Mouse (Mus musculus) testis, postnatal 14 days (tissue): Measurements from ENCODE around the gene Suds3.

Source experiments
- DNase-seq: peaks from one replicate; pipeline ENCODE4 v3.0.0; 2021; ENCODE audit warnings: low spot score

The Suds3 gene

GRCm38 (mm10) chr5:117111774-117112112 lies 4.2 kb downstream of the Suds3 start:
- DNase-seq: no peak

GRCm38 (mm10) chr5:117111064-117111773 lies 4.7 kb downstream of the Suds3 start:
- DNase-seq: no peak

DNA sequence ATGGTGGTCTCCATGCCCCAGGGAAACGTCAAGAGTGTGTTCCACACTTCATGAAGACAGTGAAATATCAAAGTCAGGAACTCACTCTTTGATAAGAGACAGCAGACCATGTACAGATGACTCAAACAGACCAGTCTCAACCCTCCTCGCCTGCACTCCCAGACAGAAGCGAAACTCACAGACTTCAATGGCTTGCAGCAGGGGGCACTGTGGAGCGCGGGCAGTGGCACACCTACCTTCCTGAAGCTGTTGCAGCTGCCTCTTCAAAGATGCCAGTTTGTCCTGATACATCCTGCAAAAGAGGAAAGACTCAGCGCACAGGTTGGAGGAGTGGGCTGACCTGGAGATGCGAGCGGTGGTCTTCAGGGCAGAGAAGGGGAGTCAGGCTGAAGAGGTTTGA lies 6.4 kb downstream of the Suds3 start:
- DNase-seq: no peak

GRCm38 (mm10) chr5:117108731-117109130 lies 7.2 kb downstream of the Suds3 start:
- DNase-seq: no peak

GRCm38 (mm10) chr5:117108292-117108691 lies 7.6 kb downstream of the Suds3 start:
- DNase-seq: no peak

- DNase-seq: no peak
These were observed 10.2 kb downstream of the Suds3 start for GRCm38 (mm10) chr5:117105761-117106160.

DNA sequence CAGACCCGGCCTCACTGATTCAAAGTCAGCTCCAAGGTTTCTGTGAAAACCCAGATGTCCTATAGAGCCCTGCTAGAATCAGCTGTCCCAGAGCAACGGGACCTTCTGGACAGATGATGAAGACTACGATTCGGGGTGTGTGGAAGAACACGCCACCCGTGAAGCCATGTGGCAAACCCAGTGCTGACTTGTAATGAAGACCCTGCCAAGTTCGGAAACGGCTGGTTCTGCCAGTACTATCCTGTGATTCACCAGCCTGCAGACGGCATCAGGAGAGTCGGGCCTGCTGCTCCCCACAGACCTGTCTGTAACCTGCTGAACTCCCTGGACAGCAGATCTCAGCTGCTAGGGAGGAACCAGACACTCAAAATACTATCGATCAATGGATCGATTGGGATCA lies 11.6 kb downstream of the Suds3 start:
- no peak for DNase-seq

GRCm38 (mm10) chr5:117103194-117103929 lies 12.6 kb downstream of the Suds3 start:
- no peak for DNase-seq

DNA sequence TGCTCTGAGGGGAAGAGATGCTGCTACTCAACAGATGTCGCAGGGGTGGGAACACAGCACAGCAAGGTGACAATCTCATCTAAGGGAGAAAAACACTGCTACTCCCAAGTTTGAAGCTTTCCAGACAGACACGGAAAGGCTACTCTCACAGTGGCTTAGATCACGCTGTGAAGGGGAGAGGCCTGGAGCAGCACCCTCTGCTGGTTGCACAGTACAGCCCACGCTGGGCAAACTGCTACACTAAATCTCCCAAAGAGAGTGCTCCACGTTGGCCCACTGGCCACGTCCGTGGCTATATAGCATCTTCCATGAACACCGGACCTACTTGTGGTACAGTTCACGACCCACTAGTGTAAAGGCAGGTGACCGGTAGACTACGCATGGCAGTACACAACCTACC lies 16.2 kb downstream of the Suds3 start:
- DNase-seq: no peak

DNA sequence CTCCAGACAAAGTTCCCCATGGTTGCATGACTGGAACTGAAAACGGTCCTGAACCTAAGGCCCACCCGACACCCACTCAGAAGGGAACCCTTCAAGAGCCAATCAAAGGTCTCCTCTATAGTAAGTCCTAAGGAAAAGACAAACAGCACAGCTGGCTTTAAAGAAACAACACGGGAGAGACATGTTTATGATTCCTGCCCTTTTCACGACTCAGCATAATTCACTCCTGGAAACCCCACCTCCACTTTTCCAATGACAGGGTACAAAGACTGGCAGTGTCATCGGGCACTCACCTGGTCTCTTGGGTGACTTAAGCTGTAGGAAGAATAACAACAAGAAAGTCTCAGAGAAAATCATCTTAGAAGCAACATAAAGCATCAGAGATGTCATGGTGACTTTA lies 16.9 kb downstream of the Suds3 start:
- DNase-seq: no peak

GRCm38 (mm10) chr5:117096716-117097115 lies 19.2 kb downstream of the Suds3 start:
- DNase-seq: no peak

GRCm38 (mm10) chr5:117094431-117094830 lies 21.5 kb downstream of the Suds3 start:
- DNase-seq: no peak

DNA sequence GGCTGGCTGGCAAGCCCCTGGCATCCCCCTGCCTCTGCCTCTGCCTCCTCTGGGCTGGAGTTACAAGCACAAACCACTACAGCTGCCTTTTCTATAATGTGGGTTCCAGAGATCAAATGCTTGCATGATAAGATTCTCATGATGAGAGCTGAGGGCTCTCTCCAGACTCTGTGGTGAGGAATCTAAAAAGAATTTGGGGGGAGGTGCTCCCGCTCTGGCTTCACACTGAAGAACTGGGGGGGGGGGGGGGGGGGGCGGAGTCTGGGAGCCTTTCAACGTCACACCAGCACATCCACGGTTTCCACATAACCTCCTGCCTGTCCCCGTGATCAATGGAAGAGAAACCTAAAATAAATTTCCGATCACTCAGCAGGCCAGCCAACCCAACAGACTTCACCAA lies 26.1 kb downstream of the Suds3 start:
- DNase-seq: no peak

DNA sequence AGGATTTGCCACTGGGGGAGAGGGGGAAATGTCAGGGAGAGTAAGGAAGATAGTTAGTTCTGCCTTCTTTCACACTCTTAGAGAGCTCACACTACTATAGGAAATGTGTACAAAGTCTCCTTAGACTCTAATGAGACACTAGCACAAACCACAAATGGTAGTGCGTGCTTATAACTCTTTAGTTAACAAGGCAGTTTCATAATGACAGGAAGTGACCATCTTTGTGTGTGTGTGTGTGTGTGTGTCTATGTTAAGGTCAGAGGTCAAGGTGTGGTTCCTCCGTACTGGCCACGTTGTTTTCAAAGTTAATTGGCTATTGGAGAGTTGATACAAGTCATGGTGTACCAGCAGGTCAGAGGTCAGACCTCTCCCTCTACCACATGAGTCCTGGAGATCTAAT lies 26.8 kb downstream of the Suds3 start:
- no peak for DNase-seq

GRCm38 (mm10) chr5:117087718-117088117 lies 28.2 kb downstream of the Suds3 start:
- no peak for DNase-seq

- DNase-seq: peak; percentile 51
These were observed 46.4 kb downstream of the Suds3 start for GRCm38 (mm10) chr5:117069498-117069894.

DNA sequence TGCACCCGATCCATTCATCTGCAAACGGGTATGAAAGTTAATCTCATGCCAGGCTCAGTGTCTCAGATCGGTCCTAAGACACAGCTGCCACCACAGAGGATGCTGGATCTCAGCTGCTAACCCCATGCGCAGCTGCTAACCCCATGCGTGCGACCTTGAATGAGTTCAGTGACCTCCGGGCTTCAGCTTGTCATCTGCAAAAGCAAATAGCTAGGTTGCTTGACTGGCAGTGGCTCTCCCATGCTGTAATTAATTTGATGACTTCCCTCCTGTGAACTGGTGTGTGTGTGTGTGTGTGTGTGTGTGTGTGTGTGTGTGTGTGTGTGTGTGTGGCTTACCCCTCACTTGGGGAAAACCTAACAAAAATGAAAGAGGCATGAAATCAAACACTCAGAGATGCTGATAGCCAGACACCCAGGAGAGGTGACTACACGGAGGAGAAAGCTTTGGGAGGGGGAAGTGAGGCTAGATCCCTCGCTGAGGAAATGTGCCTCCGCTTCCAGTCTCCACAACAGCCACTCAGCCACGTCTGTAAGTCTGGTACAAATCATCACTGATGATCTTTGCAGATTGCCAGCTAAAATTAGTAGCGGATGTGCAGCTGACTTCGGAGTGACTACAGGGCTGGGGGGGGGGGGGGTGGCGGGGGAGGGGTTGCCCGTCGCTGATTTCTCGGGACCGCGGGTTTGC lies 47.0 kb downstream of the Suds3 start:
- DNase-seq: no peak

DNA sequence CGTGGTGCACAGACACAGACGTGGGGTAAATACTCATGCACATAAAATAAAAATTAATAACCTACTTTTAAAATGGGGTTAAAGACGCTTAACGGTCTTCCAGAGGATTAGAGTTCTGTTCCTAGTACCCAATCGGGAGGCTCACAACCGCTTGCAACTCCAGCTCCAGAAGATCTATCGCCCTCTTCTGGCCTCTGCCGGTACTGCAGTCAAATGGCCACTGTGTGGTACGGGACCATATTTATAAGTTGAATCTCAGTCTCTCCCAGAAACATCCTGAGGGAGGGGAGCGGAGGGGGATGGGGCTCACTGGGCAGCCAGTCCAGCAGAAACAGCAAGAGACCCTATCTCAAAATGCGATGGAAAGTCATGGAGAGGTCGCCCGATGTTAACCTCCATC lies 47.7 kb downstream of the Suds3 start:
- peak; percentile 68 for DNase-seq

- no peak for DNase-seq
These were observed 54.7 kb downstream of the Suds3 start for GRCm38 (mm10) chr5:117061251-117061650.

- DNase-seq: no peak
These were observed 55.3 kb downstream of the Suds3 start for GRCm38 (mm10) chr5:117060484-117061130.

DNA sequence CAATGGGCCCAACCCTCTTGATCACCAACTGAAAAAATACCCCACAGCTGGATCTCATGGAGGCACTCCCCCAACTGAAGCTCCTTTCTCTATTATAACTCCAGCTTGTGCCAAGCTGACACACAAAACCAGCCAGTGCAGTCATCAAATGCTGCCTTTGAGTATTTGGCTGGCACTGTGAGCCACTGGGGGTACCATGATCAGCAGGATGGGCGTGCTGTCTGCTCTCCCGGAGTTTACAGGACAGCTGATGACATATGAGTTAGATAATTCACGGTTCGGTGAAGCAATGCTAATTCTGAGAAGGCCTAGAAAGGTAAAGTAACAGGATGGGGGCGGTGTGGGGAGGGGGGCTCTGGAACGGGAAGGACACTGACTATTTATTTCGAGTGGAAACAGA lies 66.0 kb downstream of the Suds3 start:
- DNase-seq: no peak

DNA sequence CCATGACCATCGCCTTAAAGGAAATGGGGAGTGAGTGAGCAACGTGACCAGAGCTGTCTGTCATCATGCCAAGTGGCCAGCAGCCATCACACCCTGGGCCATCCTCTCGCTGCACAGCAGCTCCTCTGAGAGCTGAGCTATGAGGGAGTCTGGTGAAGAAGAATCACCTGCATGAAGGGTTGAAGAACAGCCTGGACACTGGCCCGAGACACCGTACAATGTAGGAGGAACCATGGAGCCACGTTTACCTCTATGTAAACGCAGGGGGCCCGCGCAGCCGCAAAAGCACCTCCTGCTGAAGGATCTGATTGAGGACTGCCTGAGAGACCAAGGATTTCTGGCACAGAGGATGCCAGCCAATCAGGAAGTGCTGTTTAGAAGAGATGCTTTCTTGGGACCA lies 70.8 kb downstream of the Suds3 start:
- DNase-seq: no peak

- DNase-seq: no peak
These were observed 73.3 kb downstream of the Suds3 start for GRCm38 (mm10) chr5:117042661-117043060.
